22 mouse cellular contexts compared by ENCODE assay signal in genomic region chr5:108255259-108255658, GRCm38 (mm10).
"Had no signal": no experiment of that assay in that cellular context is flagged by ENCODE, and none has a peak within 500 bp of the region (broad histone marks: within the 10 kb centered on the region; RNA-seq: fewer than 3 reads in every experiment).

No protein-coding gene starts in this region.

- ATAC-seq: hindbrain, embryonic 16.5 days; hindbrain, postnatal 0 days; inflammation-experienced regulatory T-cells, adult 6 months; intestine, embryonic 15.5 days; intestine, embryonic 16.5 days; intestine, postnatal 0 days had no signal

- DNase-seq: heart, postnatal 10 days; heart, postnatal 14 days; heart, postnatal 36 days; heart, postnatal 4 days; kidney, adult 11 months; kidney, adult 18-20 months; kidney, adult 2 months; kidney, adult 8-10 months; kidney, adult 9 months; kidney, postnatal 10 days; kidney, postnatal 14 days; kidney, postnatal 25 days; kidney, postnatal 36 days; kidney, postnatal 4 days; layer of hippocampus, adult 9-11 months; layer of hippocampus, postnatal 36 days had no signal
